Mouse (Mus musculus): ENCODE data around the gene Vps50. TPM values are rescaled to one million over a fixed set of nuclear protein-coding genes. Genes with fewer than 3 reads are reported as not detected.

Gene Vps50
- polyA plus RNA-seq, 1 experiment from 2014 or later, result 49.7 TPM

DNA sequence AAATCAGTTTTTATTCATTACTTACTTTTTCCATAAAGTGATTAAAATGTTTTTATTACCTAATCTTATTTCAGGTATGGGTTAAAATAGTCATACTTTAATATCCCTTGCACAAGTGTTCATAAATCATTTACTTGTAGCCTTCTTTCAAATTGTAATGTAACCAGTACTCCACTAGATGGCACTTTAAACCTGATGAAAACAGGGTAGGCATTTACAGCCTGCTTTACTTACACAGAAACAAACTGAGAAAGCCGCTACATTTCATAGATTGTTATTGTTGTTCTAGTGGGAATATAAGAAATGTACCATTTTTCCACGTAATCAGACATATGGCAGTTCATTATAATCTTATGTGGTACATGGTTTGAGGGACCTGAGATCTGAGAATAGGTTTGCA, 11.6 kb downstream of the Vps50 start:
- H3K27me3 ChIP-seq (replicated peaks; ENCODE audit: control insufficient read depth, insufficient read depth, low read length), result no peaks in the 10 kb centered on the region
- no peaks in the 10 kb centered on the region for H3K9me3 ChIP-seq (replicated peaks; ENCODE audit: control insufficient read depth, low read length)
- DNase-seq (ENCODE audit: low spot score) (peak; percentile 90), ATAC-seq (peak; percentile 57)
- H3K4me2 ChIP-seq (ENCODE audit: low read length), result no peak overlapping the region
- peaks cover 16% of the 10 kb centered on the region; the same call in 1 of the 2 replicates for H3K4me1 ChIP-seq (ENCODE audit: control insufficient read depth, insufficient read depth, low read length)
- 13% methylated on average over 2 of the region's 2 CpGs for WGBS
- no peak overlapping the region for H3K4me3 ChIP-seq (ENCODE audit: low read depth, low read length)
- H3K9ac ChIP-seq (ENCODE audit: low read length), result no peak overlapping the region
- H3K36me3 ChIP-seq (ENCODE audit: control insufficient read depth, insufficient read depth, low read length), result 0 out of 2 replicates have a peak, but pooled peaks cover 3% of the 10 kb centered on the region
- H3K27ac ChIP-seq (ENCODE audit: low read depth, low read length), result no peak overlapping the region

DNA sequence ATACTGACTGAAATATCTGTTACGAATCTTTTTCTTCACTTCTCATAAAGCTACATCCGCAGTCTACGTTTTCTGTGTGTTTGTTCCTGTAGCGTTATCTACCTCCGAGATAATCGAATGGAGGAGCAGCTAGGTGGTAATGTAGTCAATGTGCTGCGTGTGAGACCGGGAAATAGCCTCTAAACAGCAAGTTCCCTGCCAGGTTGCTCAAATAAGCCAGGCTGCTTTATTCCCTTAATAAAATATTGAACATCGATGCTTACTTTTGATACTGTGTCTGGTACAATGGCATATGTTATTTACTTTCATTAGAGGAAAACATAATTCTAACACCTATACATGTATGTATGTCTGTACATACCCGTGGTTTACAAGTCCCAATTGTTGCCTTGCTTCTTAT, 12.9 kb downstream of the Vps50 start:
- 45% methylated on average over 10 of the region's 10 CpGs for WGBS
- Histone ChIP-seq H3K4me2 (ENCODE audit: low read length) (peak overlapping the region; percentile 47), H3K27me3 (replicated peaks; ENCODE audit: control insufficient read depth, insufficient read depth, low read length) (no peaks in the 10 kb centered on the region), H3K4me3 (ENCODE audit: low read depth, low read length) (peak overlapping the region; percentile 9; the same call in 1 of the 2 replicates), H3K27ac (ENCODE audit: low read depth, low read length) (peak overlapping the region; percentile 78), H3K4me1 (ENCODE audit: control insufficient read depth, insufficient read depth, low read length) (peaks cover 16% of the 10 kb centered on the region; the same call in 1 of the 2 replicates), H3K36me3 (ENCODE audit: control insufficient read depth, insufficient read depth, low read length) (no peaks in the 10 kb centered on the region), H3K9ac (ENCODE audit: low read length) (peak overlapping the region; percentile 63; the same call in 1 of the 2 replicates), H3K9me3 (replicated peaks; ENCODE audit: control insufficient read depth, low read length) (no peaks in the 10 kb centered on the region)
- DNase-seq (ENCODE audit: low spot score) (peak; percentile 42), ATAC-seq (no peak)

DNA sequence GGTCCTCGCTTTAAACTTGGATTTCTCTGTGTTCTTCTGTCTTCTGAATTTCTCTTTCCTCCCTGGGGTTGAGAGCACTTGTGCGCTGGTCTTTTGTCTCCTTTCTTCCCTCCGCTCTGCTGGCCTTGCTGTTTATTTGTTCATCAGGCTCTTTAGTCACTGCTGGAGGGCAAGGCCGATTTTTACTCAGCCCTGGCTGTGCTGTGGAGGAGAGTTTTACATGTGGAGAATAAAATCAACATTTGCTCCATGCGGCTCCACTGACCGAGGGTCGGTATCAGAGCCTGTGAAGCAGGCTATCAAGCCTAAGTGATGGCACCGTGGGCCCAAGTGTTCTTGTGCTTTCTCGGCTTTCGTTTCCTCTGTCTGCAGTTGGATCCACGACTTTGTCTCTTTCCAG, 13.4 kb downstream of the Vps50 start:
- H3K27ac ChIP-seq (ENCODE audit: low read depth, low read length), result peak overlapping the region; percentile 78
- 0 out of 2 replicates have a peak overlapping the region, but pooled peaks have one; percentile 9 for H3K4me3 ChIP-seq (ENCODE audit: low read depth, low read length)
- H3K4me2 ChIP-seq (ENCODE audit: low read length), result peak overlapping the region; percentile 47
- H3K4me1 ChIP-seq (ENCODE audit: control insufficient read depth, insufficient read depth, low read length), result peaks cover 16% of the 10 kb centered on the region; the same call in 1 of the 2 replicates
- no peaks in the 10 kb centered on the region for H3K36me3 ChIP-seq (ENCODE audit: control insufficient read depth, insufficient read depth, low read length)
- H3K9me3 ChIP-seq (replicated peaks; ENCODE audit: control insufficient read depth, low read length), result no peaks in the 10 kb centered on the region
- peak; percentile 63 for DNase-seq (ENCODE audit: low spot score)
- 15% methylated on average over 11 of the region's 11 CpGs for WGBS
- peak overlapping the region; percentile 63 for H3K9ac ChIP-seq (ENCODE audit: low read length)
- peak; percentile 51 for ATAC-seq
- no peaks in the 10 kb centered on the region for H3K27me3 ChIP-seq (replicated peaks; ENCODE audit: control insufficient read depth, insufficient read depth, low read length)

DNA sequence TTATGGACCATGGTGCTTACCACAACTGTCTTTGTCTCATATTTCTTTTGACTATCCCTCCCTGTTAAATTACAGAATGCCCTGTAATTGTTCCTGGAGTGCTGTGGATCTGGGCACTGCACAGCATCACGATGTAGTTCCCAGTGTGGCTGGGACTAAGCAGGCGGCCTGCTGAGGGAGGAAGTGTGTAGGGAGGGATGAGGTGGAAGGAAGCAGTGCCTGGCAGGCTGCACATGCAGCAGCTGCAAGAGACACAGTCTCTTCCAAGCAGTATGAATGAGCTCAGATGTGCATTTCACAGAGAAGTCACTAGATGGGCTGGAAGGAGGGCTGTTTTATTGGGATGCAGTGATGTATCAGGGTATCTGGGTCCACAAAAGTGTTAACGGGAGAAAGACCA, 14.4 kb downstream of the Vps50 start:
- WGBS, result 11% methylated on average over 3 of the region's 3 CpGs
- Histone ChIP-seq H3K4me3 (ENCODE audit: low read depth, low read length) (no peak overlapping the region), H3K27me3 (replicated peaks; ENCODE audit: control insufficient read depth, insufficient read depth, low read length) (no peaks in the 10 kb centered on the region), H3K9me3 (replicated peaks; ENCODE audit: control insufficient read depth, low read length) (no peaks in the 10 kb centered on the region), H3K4me1 (ENCODE audit: control insufficient read depth, insufficient read depth, low read length) (peaks cover 16% of the 10 kb centered on the region; the same call in 1 of the 2 replicates), H3K4me2 (ENCODE audit: low read length) (no peak overlapping the region), H3K36me3 (ENCODE audit: control insufficient read depth, insufficient read depth, low read length) (peaks cover 3% of the 10 kb centered on the region; the same call in 1 of the 2 replicates), H3K9ac (ENCODE audit: low read length) (0 out of 2 replicates have a peak overlapping the region, but pooled peaks have one; percentile 1), H3K27ac (ENCODE audit: low read depth, low read length) (peak overlapping the region; percentile 61)
- ATAC-seq (peak; percentile 83), DNase-seq (ENCODE audit: low spot score) (peak; percentile 74)

DNA sequence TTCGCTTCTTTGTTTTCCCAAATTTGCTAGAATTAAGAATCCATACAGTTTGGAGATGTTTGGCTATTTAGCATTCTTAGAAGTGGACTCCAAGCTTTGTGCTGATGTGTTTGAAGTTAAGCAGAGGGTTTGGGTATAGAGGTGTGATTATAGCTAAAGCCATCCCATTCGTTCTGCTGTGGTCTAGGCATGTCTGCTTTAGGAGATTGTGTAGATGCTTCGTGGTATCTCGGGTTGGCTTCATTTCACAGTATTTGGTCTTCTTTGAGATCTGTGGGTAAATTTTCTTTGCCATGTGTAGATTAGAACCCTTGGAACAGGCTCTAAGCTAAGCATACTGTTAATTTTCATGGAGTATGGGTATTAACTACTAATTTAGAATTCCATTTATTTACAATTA, 30.0 kb downstream of the Vps50 start:
- H3K9ac ChIP-seq (ENCODE audit: low read length), result no peak overlapping the region
- no peak for DNase-seq (ENCODE audit: low spot score)
- H3K9me3 ChIP-seq (replicated peaks; ENCODE audit: control insufficient read depth, low read length), result no peaks in the 10 kb centered on the region
- WGBS, result 95% methylated on average over 4 of the region's 4 CpGs
- no peaks in the 10 kb centered on the region for H3K4me1 ChIP-seq (ENCODE audit: control insufficient read depth, insufficient read depth, low read length)
- no peaks in the 10 kb centered on the region for H3K27me3 ChIP-seq (replicated peaks; ENCODE audit: control insufficient read depth, insufficient read depth, low read length)
- H3K36me3 ChIP-seq (ENCODE audit: control insufficient read depth, insufficient read depth, low read length), result no peaks in the 10 kb centered on the region; the same call in 1 of the 2 replicates
- ATAC-seq, result no peak
- no peak overlapping the region for H3K4me2 ChIP-seq (ENCODE audit: low read length)
- H3K4me3 ChIP-seq (ENCODE audit: low read depth, low read length), result no peak overlapping the region
- H3K27ac ChIP-seq (ENCODE audit: low read depth, low read length), result no peak overlapping the region

DNA sequence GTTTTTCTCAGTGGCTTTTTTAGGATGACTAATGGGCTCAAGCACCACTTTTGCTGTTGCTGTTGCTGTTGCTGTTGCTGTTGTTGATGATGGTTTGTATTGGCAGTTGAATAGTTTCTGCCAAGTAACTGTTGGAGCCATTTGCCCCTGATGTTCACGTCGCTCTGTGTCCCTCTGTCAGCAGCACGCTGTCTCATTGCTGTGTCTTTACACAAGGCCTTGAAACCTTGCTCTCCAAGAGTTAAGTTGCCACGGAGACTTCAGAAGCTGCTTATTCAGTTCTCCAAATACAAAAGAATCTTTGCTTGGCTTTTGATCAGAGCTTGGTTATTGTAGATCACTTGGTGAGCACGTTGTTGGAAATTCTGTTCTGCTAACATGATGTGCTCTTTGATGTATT, 33.3 kb downstream of the Vps50 start:
- DNase-seq (ENCODE audit: low spot score) (peak; percentile 26), ATAC-seq (peak; percentile 26; the same call in 1 of the 2 replicates)
- Histone ChIP-seq H3K4me2 (ENCODE audit: low read length) (no peak overlapping the region), H3K9me3 (replicated peaks; ENCODE audit: control insufficient read depth, low read length) (no peaks in the 10 kb centered on the region), H3K36me3 (ENCODE audit: control insufficient read depth, insufficient read depth, low read length) (no peaks in the 10 kb centered on the region; the same call in 1 of the 2 replicates), H3K9ac (ENCODE audit: low read length) (no peak overlapping the region), H3K4me3 (ENCODE audit: low read depth, low read length) (no peak overlapping the region), H3K4me1 (ENCODE audit: control insufficient read depth, insufficient read depth, low read length) (no peaks in the 10 kb centered on the region), H3K27ac (ENCODE audit: low read depth, low read length) (no peak overlapping the region), H3K27me3 (replicated peaks; ENCODE audit: control insufficient read depth, insufficient read depth, low read length) (no peaks in the 10 kb centered on the region)
- WGBS, result 9% methylated on average over 5 of the region's 5 CpGs

DNA sequence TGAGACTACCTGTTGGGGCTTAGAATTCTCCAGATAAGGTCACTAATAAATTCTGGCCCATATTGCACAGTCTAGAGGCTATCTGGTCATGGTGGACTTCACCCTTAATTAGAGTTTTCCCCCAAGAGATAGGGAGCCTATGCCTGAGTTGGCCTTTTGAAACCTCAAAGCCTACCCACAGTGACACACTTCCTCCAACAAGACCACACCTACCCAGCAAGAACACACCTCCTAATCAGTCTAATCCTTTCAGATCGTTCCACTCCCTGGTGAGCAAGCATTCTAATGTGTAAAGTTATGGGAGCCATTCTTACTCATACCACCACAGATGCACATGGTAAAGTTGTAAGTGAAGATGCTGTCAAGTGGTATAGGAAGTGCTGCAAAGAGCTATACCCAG, 37.9 kb downstream of the Vps50 start:
- no peak overlapping the region for H3K4me2 ChIP-seq (ENCODE audit: low read length)
- no peaks in the 10 kb centered on the region for H3K4me1 ChIP-seq (ENCODE audit: control insufficient read depth, insufficient read depth, low read length)
- no peaks in the 10 kb centered on the region for H3K27me3 ChIP-seq (replicated peaks; ENCODE audit: control insufficient read depth, insufficient read depth, low read length)
- ATAC-seq, result no peak
- H3K9me3 ChIP-seq (replicated peaks; ENCODE audit: control insufficient read depth, low read length), result no peaks in the 10 kb centered on the region
- H3K27ac ChIP-seq (ENCODE audit: low read depth, low read length), result no peak overlapping the region
- 36% methylated on average over 1 of the region's 1 CpGs for WGBS
- no peak overlapping the region for H3K9ac ChIP-seq (ENCODE audit: low read length)
- H3K4me3 ChIP-seq (ENCODE audit: low read depth, low read length), result no peak overlapping the region
- DNase-seq (ENCODE audit: low spot score), result no peak
- H3K36me3 ChIP-seq (ENCODE audit: control insufficient read depth, insufficient read depth, low read length), result peaks cover 6% of the 10 kb centered on the region

DNA sequence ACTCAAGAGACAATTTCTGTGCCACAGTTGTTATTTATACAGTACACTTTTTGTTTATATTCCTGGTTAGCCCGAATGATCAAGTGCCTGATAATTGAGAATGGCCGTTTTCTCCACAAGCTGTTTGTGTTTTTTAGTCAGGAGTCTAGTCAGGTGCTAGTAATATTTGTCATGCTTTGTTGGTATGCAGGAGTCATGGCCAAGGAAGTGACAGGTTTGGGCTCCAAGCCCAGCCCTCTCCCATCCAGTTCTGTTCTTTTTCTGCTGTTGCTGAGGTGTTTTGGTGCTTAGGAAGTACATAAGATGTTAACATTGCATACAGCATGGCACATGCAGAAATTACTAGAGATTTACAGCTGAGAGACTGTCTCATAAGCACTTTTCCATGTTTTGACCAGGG, 41.3 kb downstream of the Vps50 start:
- WGBS, result 72% methylated on average over 2 of the region's 2 CpGs
- Histone ChIP-seq H3K27ac (ENCODE audit: low read depth, low read length) (no peak overlapping the region), H3K9me3 (replicated peaks; ENCODE audit: control insufficient read depth, low read length) (no peaks in the 10 kb centered on the region), H3K36me3 (ENCODE audit: control insufficient read depth, insufficient read depth, low read length) (peaks cover 6% of the 10 kb centered on the region), H3K9ac (ENCODE audit: low read length) (no peak overlapping the region), H3K4me2 (ENCODE audit: low read length) (no peak overlapping the region), H3K27me3 (replicated peaks; ENCODE audit: control insufficient read depth, insufficient read depth, low read length) (no peaks in the 10 kb centered on the region), H3K4me1 (ENCODE audit: control insufficient read depth, insufficient read depth, low read length) (no peaks in the 10 kb centered on the region), H3K4me3 (ENCODE audit: low read depth, low read length) (no peak overlapping the region)
- ATAC-seq (no peak), DNase-seq (ENCODE audit: low spot score) (no peak)

DNA sequence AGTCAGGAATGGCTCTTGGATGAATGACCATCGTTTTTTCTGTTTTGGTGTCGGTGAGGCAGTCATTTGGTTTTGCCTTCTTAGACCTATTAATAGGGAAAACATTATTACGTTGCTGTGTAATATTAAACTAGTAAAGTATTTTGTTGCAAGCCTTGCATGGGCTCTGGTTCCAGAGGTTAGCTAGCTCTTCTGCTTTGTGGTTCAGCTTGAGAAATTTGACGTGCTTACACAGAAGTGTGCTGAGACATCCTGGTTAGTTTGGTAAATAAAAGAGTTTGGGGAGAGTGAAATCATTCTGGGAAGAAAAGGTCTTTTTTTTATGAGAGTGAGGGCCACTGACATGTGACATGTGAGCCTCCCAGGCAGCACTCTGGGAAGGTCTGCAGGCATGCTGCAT, 45.7 kb downstream of the Vps50 start:
- H3K4me2 ChIP-seq (ENCODE audit: low read length), result no peak overlapping the region
- no peaks in the 10 kb centered on the region for H3K9me3 ChIP-seq (replicated peaks; ENCODE audit: control insufficient read depth, low read length)
- no peak overlapping the region for H3K9ac ChIP-seq (ENCODE audit: low read length)
- 93% methylated on average over 4 of the region's 4 CpGs for WGBS
- no peaks in the 10 kb centered on the region for H3K4me1 ChIP-seq (ENCODE audit: control insufficient read depth, insufficient read depth, low read length)
- H3K36me3 ChIP-seq (ENCODE audit: control insufficient read depth, insufficient read depth, low read length), result no peaks in the 10 kb centered on the region
- H3K4me3 ChIP-seq (ENCODE audit: low read depth, low read length), result no peak overlapping the region
- DNase-seq (ENCODE audit: low spot score), result no peak
- H3K27me3 ChIP-seq (replicated peaks; ENCODE audit: control insufficient read depth, insufficient read depth, low read length), result no peaks in the 10 kb centered on the region
- ATAC-seq, result no peak
- H3K27ac ChIP-seq (ENCODE audit: low read depth, low read length), result no peak overlapping the region
